Mouse (Mus musculus) erythroid progenitor cell, adult 5-6 weeks (primary cell): ENCODE measurements around the gene Cebpg. TPM values are rescaled to one million over a fixed set of nuclear protein-coding genes. Genes with fewer than 3 reads are reported as not detected.

ENCODE experiments used
- ATAC-seq: replicated peaks from 2 replicates; pipeline ENCODE4 v1.8.0; 2016; ENCODE audit warnings: moderate number of reproducible peaks, mild to moderate bottlenecking, moderate TSS enrichment, inconsistent platforms; ENCODE audit not compliant: poor library complexity, low FRiP score, severe bottlenecking
- total RNA-seq, 2 experiments: library from RNA; stranded (forward) in 1 of 2; stranded (reverse) in 1 of 2; fragments of 150-400 nt in 1 of 2; fragments of 186-747, 209-891 nt in 1 of 2; gene quantifications; 2 replicates each; pipeline versions ENCODE4 v1.2.3 to v1.2.4; 2015 to 2017; ENCODE audit warnings: low replicate concordance in 2 of 2

Gene Cebpg
- total RNA-seq (2015; ENCODE audit: low replicate concordance), result 41.1 and 56.6 TPM in 2 replicates
- total RNA-seq (2017; ENCODE audit: low replicate concordance), result 55.4 and 81.1 TPM in 2 replicates

DNA sequence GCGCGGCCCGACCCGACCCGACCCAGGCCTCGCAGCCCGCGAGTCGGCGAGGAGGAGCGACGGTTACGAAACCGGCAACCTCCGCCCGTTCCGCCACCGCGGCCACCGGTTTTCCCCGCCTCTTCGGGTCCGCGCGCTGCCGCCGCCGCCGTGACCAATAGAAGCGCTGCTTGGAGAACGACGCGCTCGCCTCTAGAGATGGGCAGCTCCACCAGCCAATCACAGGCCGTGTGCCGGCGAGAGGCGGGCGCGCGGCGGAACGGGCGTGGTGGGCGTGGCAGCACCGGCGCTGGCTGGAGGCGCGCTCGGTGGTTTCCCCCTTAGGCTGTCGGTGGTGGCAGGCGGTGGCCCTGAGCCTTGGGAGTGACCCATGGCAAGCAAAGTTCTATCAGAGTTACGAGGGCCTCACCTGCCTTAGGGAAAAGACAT lies at the start of gene Cebpg:
Gene Cebpg (minus strand): TSS at position 138 of the 429 bp plus-strand sequence.
- ATAC-seq, result peak; percentile 95

GRCm38 (mm10) chr7:35099528-35099927 lies 43.2 kb upstream of the Cebpg start:
- no peak for ATAC-seq

DNA sequence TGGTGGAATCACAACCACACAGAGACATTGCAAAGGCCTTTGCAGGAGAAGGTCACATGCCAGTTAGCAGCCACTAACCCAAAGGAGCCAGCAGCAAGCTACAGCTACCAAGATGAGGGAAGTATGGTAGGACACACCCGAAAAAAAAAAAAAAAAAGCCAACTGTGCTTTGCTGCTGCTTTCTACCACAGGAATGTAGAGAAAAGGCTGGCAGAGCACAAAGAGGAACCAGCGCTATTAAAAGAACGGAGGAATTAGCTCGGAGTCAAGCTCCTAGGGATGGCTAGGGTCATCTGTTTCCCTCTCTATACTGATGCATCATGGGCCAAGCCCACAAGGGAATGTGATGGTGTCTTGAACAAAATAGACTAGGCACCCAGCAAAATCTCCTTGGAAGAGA lies 42.4 kb upstream of the Cebpg start:
- no peak for ATAC-seq

DNA sequence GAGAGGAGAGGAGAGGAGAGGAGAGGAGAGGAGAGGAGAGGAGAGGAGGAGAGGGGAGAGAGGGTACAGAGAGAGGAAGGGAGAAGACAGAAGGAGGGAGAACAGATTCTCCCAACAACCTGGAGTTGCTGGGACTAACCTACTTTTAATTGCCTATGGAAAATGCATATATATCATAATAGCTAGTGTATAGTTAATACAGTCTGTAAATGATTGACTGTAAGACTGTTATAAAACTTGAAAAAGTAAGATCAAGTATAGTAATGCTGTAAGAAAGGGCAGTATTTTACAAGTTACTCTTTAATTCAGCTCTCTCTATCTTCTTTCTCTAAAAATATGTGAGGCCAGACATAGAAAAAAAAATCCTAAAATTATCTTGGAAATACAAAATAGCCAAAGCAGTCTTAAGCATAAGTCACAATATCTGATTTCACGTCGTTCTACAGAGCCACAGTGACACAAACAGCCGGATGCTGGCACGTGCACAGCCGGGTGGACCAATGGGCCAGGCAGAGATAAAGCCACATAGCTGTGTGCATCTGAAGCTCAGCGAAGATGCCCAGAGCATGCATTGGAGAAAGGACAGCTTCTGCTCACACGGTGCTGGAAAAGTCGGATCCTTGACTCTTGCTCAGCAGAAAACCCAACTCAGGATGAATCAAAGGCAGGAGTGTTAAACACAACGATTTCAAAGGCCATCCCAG lies 38.8 kb upstream of the Cebpg start:
- ATAC-seq, result no peak

- ATAC-seq, result no peak
Observed at GRCm38 (mm10) chr7:35090550-35090949, 34.2 kb upstream of the Cebpg start.

DNA sequence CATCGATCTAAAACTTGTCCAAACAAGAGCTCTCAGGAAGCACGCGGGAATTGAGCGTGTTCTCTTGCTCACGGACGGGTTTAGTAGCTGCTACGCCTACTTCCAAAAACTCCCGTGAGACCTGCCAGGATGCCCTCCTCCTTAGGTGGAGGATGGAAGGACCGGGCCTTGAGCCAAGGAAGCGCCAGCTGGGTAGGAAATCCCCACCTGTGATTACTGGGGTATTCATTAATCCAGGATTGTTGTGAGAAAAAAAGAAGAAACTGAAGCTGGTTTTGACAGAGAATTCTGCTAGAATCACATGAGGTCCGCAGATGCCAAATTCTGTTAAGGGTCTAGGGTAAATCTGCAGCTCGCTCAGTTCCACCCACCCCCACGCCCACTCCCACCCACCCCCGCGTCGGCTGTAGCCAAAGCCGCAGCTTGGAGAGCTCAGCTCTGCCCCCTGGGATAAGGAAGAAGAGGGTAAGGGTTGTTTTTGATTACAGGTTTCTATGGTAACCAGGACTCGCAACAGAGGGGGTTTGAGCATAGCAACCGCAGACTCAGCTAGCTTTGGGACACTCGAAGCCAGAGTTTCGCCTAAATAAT lies 30.0 kb upstream of the Cebpg start:
- no peak for ATAC-seq

GRCm38 (mm10) chr7:35084565-35085360 lies 28.4 kb upstream of the Cebpg start:
- no peak for ATAC-seq

- ATAC-seq, result no peak
Observed at GRCm38 (mm10) chr7:35081406-35082104, 25.2 kb upstream of the Cebpg start.

GRCm38 (mm10) chr7:35080843-35081338 lies 24.5 kb upstream of the Cebpg start:
- ATAC-seq, result no peak

DNA sequence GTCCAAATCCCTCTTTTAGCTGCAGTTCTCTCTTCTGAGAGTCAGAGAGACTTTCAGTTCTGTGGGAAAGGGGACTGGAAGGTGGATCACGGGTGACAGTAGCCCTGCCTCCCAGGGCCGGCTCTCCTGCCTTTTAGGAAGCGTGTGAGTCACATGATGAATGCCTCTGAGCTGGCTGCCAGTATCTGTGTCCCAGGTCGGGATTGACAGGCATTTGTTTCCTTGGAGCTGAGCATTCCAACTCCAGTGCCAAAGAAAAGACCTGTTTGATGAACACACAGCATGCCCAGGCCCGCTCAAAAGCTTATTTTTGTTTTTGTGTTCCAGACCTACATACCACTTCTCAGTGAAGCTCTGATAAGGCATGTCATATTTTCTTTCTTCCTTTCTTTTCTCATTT lies 20.3 kb upstream of the Cebpg start:
- ATAC-seq, result no peak

DNA sequence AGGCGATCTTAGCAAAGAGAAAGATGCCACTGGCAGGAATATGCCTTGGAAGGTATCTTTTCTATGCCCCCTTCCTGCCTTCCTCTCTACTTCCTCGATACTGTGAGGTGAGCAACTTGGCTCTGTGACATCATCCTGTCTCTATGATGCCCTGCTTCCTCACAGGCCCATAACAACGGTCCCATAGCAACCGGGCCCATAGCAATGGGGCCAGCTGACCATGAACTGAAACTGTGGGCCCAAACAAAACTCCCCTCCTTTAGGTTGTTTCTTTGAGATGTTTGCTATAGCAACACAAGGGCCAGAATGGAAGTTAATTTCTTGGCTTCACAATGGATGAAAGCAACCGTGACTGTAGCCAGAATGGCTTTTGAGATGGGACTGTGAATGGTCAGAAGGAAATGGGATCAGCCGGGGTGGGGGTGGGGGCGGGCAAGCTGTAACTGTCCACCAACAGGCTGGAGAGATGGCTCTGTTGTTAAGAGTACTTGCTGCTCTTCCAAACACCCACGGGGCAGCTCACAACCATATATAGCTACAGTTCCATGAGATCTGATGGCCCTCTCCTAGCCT lies 10.4 kb upstream of the Cebpg start:
- ATAC-seq, result no peak

GRCm38 (mm10) chr7:35065958-35066357 lies 9.6 kb upstream of the Cebpg start:
- no peak for ATAC-seq

GRCm38 (mm10) chr7:35064286-35065258 lies 8.2 kb upstream of the Cebpg start:
- ATAC-seq, result no peak

- ATAC-seq, result no peak
Observed at GRCm38 (mm10) chr7:35059467-35059866, 3.1 kb upstream of the Cebpg start.

GRCm38 (mm10) chr7:35058329-35058728 lies 2.0 kb upstream of the Cebpg start:
- ATAC-seq, result no peak

DNA sequence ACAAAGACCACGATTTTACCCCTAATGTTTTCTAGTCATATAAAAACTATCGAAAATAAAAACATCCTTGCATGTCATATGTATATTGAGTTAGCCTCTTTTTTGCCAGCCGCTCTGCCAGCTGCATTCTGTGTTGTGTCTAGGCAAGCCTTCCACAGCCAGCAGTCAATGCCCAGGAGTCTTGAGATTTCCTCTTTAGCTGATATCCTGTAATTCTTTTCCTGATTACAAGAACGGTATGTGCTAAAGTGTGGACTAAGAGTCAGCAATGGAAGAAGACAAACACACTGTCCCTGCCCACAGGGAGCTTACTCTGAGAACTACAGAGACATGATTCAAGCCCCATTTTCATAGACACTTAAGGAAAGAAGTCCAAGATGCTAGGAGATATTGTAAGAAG lies 1.2 kb upstream of the Cebpg start:
- ATAC-seq, result no peak

DNA sequence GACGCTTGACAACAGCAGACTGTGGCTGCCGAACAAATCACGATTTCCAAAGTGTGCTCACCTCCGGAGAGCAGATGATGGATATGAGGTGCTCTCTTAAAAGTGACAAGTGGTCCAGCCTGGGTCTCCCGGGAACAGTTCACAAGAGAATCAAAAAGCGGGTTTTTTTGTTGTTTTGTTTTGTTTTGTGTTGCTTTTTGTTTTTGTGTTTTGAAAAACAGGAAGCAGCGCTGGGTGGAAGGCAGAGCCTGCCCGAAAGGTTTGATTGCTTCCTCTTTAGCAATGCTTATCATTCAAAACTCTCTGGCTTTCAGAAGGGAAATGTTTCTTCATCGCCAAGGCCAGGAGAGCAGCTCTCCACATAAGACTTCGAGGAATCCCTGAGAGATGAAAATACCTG lies 626 bp upstream of the Cebpg start:
- 0 out of 2 replicates have a peak, but pooled peaks have one; percentile 12 for ATAC-seq

- peak; percentile 31; the same call in 1 of the 2 replicates for ATAC-seq
Observed at GRCm38 (mm10) chr7:35055619-35056435, 546 bp downstream of the Cebpg start.
